Mouse (Mus musculus): ENCODE data around the gene Dnaaf5. TPM values are rescaled to one million over a fixed set of nuclear protein-coding genes. Genes with fewer than 3 reads are reported as not detected.

Gene Dnaaf5
- polyA plus RNA-seq, 1 experiment = 6.7 TPM

DNA sequence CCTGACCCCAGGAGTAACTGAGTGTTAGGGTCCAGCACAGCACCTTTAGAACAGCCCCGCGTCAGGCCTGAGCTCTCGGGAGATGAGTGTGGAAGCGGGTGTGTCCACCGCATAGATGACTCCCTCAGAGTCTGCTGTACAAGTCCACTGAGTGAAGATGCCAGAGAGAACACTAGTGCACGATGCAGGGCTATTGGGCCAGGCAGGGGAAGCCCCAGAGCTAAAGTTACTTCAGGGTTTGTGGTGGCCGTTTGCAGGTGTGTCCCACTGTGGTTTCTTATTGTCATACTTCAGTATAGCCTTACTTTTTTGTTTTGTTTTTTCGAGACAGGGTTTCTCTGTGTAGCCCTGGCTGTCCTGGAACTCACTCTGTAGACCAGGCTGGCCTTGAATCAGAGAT is 10.9 kb downstream of the Dnaaf5 start:
- Histone ChIP-seq H3K4me3 (ENCODE audit: insufficient read depth, low read length) (no peak overlapping the region), H3K27ac (ENCODE audit: insufficient read depth, low read length) (no peak overlapping the region), H3K4me1 (ENCODE audit: control insufficient read depth, insufficient read depth, low read length) (no peaks in the 10 kb centered on the region)
- TF ChIP-seq CTCF (IDR thresholded peaks at IDR 0.05; ENCODE audit: extremely low read depth, insufficient read depth, low read length) (no peak), POLR2A (IDR thresholded peaks at IDR 0.05; ENCODE audit: extremely low read depth, insufficient read depth, low read length) (no peak)

DNA sequence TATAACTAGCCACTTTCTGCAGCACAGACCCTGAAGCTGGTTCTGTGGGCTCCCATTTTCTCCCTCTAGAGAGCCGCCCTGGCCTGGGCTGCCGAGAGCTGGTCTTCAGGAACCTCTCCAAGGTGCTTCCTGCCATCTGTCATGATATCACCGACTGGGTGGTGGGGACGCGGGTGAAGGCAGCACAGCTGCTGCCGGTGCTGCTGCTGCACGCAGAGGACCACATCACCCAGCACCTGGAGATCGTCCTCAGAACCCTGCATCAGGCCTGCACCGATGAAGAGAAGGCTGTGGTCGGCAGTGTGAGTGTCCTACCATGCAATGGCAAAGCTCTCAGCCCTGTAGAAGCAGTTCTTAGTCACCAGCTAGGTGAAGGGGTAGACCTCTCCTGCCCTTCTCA is 11.6 kb downstream of the Dnaaf5 start:
- Histone ChIP-seq H3K4me1 (ENCODE audit: control insufficient read depth, insufficient read depth, low read length) (no peaks in the 10 kb centered on the region), H3K27ac (ENCODE audit: insufficient read depth, low read length) (no peak overlapping the region), H3K4me3 (ENCODE audit: insufficient read depth, low read length) (no peak overlapping the region)
- TF ChIP-seq CTCF (IDR thresholded peaks at IDR 0.05; ENCODE audit: extremely low read depth, insufficient read depth, low read length) (no peak), POLR2A (IDR thresholded peaks at IDR 0.05; ENCODE audit: extremely low read depth, insufficient read depth, low read length) (no peak)

DNA sequence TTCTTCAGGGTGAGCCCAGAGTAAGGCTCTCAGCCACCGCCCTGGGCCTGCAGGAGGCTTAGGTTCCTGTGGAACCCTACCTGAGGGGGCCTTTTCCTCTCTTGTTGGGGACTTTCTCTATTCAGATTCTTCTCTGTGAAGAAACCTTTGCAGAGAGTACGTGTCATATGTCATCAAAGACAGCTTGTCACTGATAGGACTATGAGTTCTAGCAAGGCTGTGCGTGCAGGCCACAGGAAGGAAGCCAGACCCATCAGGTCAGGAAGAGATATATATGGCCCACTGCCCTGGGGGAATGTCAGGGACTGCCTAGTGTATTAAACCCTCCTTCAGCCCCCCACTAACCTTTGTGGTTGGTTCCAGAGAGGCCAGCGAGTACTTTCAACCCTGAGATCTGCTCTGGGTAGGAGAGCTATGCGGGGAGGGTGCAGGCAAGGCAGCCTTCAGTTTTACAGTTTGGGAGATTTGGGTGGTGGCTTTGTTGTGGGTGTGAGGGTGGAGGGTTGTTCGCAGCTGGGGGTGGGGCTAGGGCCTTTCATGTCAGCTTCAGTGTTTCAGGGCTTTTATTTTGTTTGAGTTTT is 16.8 kb downstream of the Dnaaf5 start:
- Histone ChIP-seq H3K4me1 (ENCODE audit: control insufficient read depth, insufficient read depth, low read length) (no peaks in the 10 kb centered on the region), H3K4me3 (ENCODE audit: insufficient read depth, low read length) (no peak overlapping the region), H3K27ac (ENCODE audit: insufficient read depth, low read length) (no peak overlapping the region)
- TF ChIP-seq POLR2A (IDR thresholded peaks at IDR 0.05; ENCODE audit: extremely low read depth, insufficient read depth, low read length) (no peak), CTCF (IDR thresholded peaks at IDR 0.05; ENCODE audit: extremely low read depth, insufficient read depth, low read length) (no peak)

DNA sequence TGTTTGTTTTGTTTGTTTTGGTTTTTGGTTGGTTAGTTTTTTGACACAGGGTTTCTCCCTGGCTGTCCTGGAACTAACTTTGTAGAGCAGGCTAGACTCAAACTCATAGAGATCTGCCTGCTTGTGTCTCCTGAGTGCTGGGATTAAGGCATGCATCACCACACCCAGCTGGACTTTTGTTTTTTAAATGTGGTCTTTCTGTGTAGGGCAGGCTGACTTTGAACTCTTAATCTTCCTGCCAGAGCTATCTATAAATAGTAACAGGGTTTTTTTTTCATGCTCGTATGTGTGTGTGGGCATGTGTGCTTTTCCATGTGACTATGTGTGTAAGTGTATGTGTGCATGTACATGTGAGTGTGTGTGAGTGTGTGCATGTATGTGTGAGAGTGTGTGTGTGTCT is 17.5 kb downstream of the Dnaaf5 start:
- TF ChIP-seq CTCF (IDR thresholded peaks at IDR 0.05; ENCODE audit: extremely low read depth, insufficient read depth, low read length) (no peak), POLR2A (IDR thresholded peaks at IDR 0.05; ENCODE audit: extremely low read depth, insufficient read depth, low read length) (no peak)
- Histone ChIP-seq H3K27ac (ENCODE audit: insufficient read depth, low read length) (no peak overlapping the region), H3K4me3 (ENCODE audit: insufficient read depth, low read length) (no peak overlapping the region), H3K4me1 (ENCODE audit: control insufficient read depth, insufficient read depth, low read length) (no peaks in the 10 kb centered on the region)

DNA sequence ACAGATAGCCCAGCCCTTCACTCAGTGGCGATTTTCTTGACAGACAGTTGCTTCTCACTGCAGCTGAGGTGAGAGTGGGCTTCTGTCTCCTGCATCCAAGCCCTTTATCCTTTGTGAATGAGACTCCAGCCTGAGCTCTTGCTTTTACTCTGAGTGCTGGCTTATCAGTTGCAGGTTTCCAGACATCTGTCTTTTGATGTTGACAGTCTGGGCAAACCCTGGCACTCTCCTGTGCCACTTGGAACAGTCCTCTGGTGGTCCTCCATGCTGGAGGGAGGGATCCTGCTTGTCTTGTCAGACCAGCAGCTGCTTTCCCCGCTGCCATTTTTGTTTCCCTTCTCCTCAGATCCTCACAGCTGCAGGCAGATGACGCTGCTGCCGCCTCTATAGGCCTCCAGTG is 21.9 kb downstream of the Dnaaf5 start:
- H3K4me1 ChIP-seq (ENCODE audit: control insufficient read depth, insufficient read depth, low read length) = no peaks in the 10 kb centered on the region
- H3K4me3 ChIP-seq (ENCODE audit: insufficient read depth, low read length) = no peak overlapping the region
- H3K27ac ChIP-seq (ENCODE audit: insufficient read depth, low read length) = no peak overlapping the region
- TF ChIP-seq CTCF (IDR thresholded peaks at IDR 0.05; ENCODE audit: extremely low read depth, insufficient read depth, low read length) (no peak), POLR2A (IDR thresholded peaks at IDR 0.05; ENCODE audit: extremely low read depth, insufficient read depth, low read length) (no peak)

DNA sequence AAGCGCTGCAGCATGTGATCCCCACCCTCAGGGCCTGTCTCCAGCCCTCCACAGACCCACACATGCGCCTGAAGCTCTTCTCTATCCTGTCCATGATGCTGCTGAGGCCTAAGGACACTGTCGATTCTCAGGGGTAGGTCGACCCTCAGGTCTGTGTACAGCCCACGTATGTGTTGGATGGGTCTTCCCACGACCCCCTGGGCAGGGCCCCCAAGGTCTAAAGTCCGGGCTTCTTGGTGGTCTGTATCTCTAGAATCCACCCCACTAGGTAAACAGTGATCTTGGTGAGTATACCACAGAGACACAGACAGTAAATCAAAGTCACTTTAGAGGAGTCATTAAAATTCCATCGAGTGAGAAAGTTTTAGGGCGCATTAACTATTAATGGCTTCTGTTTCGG is 24.1 kb downstream of the Dnaaf5 start:
- TF ChIP-seq POLR2A (IDR thresholded peaks at IDR 0.05; ENCODE audit: extremely low read depth, insufficient read depth, low read length) (no peak), CTCF (IDR thresholded peaks at IDR 0.05; ENCODE audit: extremely low read depth, insufficient read depth, low read length) (no peak)
- Histone ChIP-seq H3K4me1 (ENCODE audit: control insufficient read depth, insufficient read depth, low read length) (no peaks in the 10 kb centered on the region), H3K27ac (ENCODE audit: insufficient read depth, low read length) (no peak overlapping the region), H3K4me3 (ENCODE audit: insufficient read depth, low read length) (no peak overlapping the region)

DNA sequence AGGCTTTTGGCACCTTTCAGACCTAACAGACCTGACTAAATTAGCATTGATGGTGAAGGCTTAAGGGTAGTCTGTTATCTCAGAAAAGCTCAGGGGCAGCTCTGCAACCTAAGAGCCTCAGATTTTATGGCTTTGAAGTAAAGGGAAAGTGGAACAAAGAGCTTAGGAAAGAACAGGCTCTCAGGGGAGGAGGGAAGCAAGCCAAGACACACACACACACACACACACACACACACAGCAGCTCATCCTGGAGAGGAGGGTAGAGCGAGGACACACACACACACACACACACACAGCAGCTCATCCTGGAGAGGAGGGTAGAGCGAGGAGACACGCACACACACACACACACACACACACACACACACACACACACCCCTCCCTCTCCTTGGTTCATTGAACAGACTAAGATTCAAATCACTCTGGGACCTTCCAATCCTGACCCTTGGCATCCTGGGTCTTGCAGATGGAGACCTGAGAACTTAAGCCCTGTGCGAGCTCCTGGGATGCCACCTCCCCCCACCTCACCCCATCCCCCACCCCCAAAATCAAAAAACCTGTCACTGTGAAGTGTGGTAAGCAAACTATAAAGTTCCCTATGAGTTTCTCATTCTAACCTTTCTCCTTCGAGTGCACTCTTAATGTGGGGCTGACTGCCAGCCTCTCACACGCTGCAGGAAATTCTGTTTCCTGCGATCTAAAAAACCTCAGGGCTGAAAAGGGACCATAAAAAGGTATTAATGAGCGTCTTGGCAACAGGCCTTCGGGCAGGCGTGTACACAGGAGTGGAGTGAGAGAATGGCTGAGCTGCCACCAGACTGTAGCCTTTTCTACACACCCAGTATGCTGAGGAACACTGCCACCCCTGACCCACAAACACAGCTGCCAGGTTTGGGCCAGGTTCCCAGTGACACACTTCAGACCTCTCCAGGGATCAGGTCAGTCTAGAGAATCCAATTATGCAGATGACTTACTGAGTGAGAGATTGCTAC is 24.8 kb downstream of the Dnaaf5 start:
- Histone ChIP-seq H3K27ac (ENCODE audit: insufficient read depth, low read length) (no peak overlapping the region), H3K4me3 (ENCODE audit: insufficient read depth, low read length) (no peak overlapping the region), H3K4me1 (ENCODE audit: control insufficient read depth, insufficient read depth, low read length) (no peaks in the 10 kb centered on the region)
- no peak for TF ChIP-seq CTCF (IDR thresholded peaks at IDR 0.05; ENCODE audit: extremely low read depth, insufficient read depth, low read length)
- no peak for TF ChIP-seq POLR2A (IDR thresholded peaks at IDR 0.05; ENCODE audit: extremely low read depth, insufficient read depth, low read length)

DNA sequence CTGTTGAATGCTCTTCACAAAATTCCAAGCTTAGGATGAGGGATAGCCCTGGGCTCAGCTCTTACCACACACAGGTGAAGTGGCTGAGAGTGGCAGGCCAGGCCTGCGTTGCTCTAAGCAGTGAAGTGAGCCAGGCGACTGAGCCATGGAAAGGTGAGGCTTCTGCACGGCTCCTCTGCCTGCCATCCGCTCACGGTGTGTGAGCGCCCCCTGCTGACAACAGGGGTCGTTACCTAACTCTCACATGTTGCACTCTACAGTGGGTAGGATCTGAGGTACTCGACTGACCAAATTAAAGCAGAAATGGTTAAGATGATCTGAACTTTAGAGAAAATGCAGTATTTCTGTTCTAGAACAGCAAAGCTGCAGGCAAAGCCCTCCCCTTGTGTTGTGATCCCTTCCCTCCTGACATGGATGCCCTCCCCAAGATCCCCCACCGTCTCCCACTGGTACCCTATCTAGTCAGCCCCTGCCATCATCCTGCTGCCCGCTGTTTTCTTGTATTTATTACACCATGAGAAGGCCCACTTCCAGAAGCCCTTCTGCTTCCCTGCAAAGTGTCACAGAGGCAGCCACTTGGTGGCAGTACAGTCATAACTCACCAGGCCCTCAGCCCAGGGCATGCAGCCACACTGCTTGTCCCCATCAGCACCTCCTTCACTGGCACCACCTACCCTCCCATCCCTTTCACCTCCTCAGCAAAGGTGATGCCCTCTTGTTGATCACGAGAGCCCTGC is 29.0 kb downstream of the Dnaaf5 start:
- no peak overlapping the region for H3K4me3 ChIP-seq (ENCODE audit: insufficient read depth, low read length)
- H3K27ac ChIP-seq (ENCODE audit: insufficient read depth, low read length) = no peak overlapping the region
- H3K4me1 ChIP-seq (ENCODE audit: control insufficient read depth, insufficient read depth, low read length) = no peaks in the 10 kb centered on the region
- no peak for TF ChIP-seq POLR2A (IDR thresholded peaks at IDR 0.05; ENCODE audit: extremely low read depth, insufficient read depth, low read length)
- TF ChIP-seq CTCF (IDR thresholded peaks at IDR 0.05; ENCODE audit: extremely low read depth, insufficient read depth, low read length) = peak; percentile 97

DNA sequence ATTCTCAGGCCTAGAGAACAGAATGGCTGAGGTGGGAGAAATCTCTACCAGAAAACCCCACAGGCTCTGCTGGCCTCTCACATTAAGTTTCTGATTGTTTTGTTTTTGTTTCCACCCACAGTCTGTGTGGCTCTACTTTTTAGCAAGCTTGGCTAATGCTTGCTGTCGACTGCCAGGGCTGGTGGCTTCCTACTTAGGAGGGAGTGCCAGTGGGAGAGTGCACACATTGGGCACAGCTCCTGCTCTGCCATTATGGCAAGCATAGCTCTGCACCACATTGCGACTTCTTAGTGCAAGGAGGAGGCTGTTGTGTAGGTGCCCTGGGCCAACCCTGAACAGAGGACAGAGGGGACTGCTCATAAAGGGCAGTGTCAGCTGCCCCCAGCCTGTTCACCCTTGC is 33.1 kb downstream of the Dnaaf5 start:
- no peak for TF ChIP-seq POLR2A (IDR thresholded peaks at IDR 0.05; ENCODE audit: extremely low read depth, insufficient read depth, low read length)
- no peak for TF ChIP-seq CTCF (IDR thresholded peaks at IDR 0.05; ENCODE audit: extremely low read depth, insufficient read depth, low read length)
- H3K27ac ChIP-seq (ENCODE audit: insufficient read depth, low read length) = no peak overlapping the region
- H3K4me3 ChIP-seq (ENCODE audit: insufficient read depth, low read length) = no peak overlapping the region
- H3K4me1 ChIP-seq (ENCODE audit: control insufficient read depth, insufficient read depth, low read length) = 0 out of 2 replicates have a peak, but pooled peaks cover 4% of the 10 kb centered on the region

All from cortical plate, adult 2 months (tissue).